ENCODE assay signal across 8 mouse cellular contexts in the genomic region with DNA sequence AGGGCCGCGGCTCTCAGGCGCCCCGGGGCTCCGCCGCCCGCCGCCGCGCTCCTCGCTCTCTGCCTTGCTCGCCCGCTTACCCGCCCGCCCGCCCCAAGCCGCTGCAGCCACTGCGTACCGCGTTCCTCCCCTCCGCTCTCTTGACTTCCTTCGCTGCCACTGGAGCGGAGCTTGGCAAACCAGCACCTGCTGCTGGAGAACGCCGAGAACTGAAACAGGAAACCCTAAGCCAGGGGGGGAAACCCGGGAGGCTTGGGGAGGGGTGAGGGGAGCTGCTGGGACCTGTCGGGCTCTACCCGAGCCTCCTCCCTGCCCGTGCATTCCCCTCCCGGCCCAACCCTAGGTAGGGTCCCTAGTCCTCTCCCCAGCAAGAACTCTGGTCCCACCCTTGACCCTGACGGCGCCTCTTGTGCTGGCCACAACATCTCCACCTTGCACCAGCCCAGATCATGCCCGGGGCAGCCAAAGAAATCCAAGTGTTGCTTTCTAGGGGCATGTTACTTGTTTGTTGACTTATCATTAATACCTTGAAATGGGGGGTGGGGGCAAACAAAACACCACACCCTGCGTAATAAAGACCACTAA. TPM values are rescaled to one million over a fixed set of nuclear protein-coding genes. Genes with fewer than 3 reads are reported as not detected.
DNase-seq lines count a peak whose midpoint lies in the region; ATAC-seq and TF ChIP-seq lines count a peak whose summit lies in the region.

No protein-coding gene starts in this region.

- in situ Hi-C loops in Patski (cut with MboI; ENCODE audit: low pct_unique_long_range_greater_than_20kb), result loop anchor here (5.0 kb wide), 1 partner anchor 119 kb away; no protein-coding TSS in a partner anchor

- H3K4me3 ChIP-seq in hindbrain, embryonic 13.5 days, result peak overlapping the region; percentile 95

- peak overlapping the region; percentile 99 for H3K9ac ChIP-seq in hindbrain, embryonic 13.5 days

- no peaks in the 10 kb centered on the region for H3K9me3 ChIP-seq in hindbrain, embryonic 13.5 days

- under 1% methylated on average over 30 of the region's 34 CpGs for WGBS in hindbrain, embryonic 13.5 days

- no peak for DNase-seq in Patski (ENCODE audit: low read depth, low spot score)
- DNase-seq in cerebellum, adult 8-10 months, result peak; percentile 73
- peak; percentile 67 to 78 for DNase-seq in frontal cortex, postnatal 10 days (ENCODE audit: low spot score in 2 of 2)
- DNase-seq in left cerebral cortex, adult 18-20 months (ENCODE audit: low spot score in 2 of 2), result peak; percentile 72 to 78
- peak; percentile 83 to 87 for DNase-seq in lung, postnatal 4 days
- peak; percentile 74 for DNase-seq in right cerebral cortex, postnatal 14 days
- peak; percentile 87 for DNase-seq in yolk sac, embryonic 10.5 days (ENCODE audit: low spot score)

- POLR2A ChIA-PET in Patski (lab: Charles Lee), result no interaction called here

- H3K27ac ChIP-seq in hindbrain, embryonic 13.5 days, result peak overlapping the region; percentile 99

- TF ChIP-seq CTCF in Patski (IDR thresholded peaks at IDR 0.05), result peak; percentile 68

- H3K4me2 ChIP-seq in hindbrain, embryonic 13.5 days, result peak overlapping the region; percentile 70

- CTCF ChIA-PET in Patski (lab: Charles Lee), result interaction anchor here (1.3 to 1.5 kb wide), 2 partner anchors 17 to 60 kb away, joined by 3 to 4 read pairs; no protein-coding TSS in a partner anchor

- H3K36me3 ChIP-seq in hindbrain, embryonic 13.5 days, result no peaks in the 10 kb centered on the region

- peak; percentile 86 for ATAC-seq in Patski
- ATAC-seq in hindbrain, embryonic 13.5 days (ENCODE audit: low FRiP score), result peak; percentile 89

- H3K4me1 ChIP-seq in hindbrain, embryonic 13.5 days (replicated peaks), result peaks cover 32% of the 10 kb centered on the region

- H3K27me3 ChIP-seq in Patski, result no peaks in the 10 kb centered on the region
- no peaks in the 10 kb centered on the region for H3K27me3 ChIP-seq in hindbrain, embryonic 13.5 days

RNA-seq across cellular contexts. Expression of gene Zc3h12c, which starts 0.4 kb away (rescaled TPM):
- 9.3 TPM for polyA plus RNA-seq in Patski (2021)
- polyA plus RNA-seq in hindbrain, embryonic 13.5 days (2015; fragmentation: Nextera tagmentation; extraction: Ambion mirVana), result 6.1 and 6.5 TPM in 2 replicates
- 10 to 100 TPM; 12.8 to 18.3 TPM for total RNA-seq in left cerebral cortex, adult 18-20 months (2021)
